Mouse (Mus musculus) liver, embryonic 12.5 days (tissue): ENCODE measurements around the gene Tmem255b. TPM values are rescaled to one million over a fixed set of nuclear protein-coding genes. Genes with fewer than 3 reads are reported as not detected.

Source experiments
- ATAC-seq: fragments of 200-750 bp; cut with Nextera tagmentation; 2 replicates; pipeline ENCODE4 v1.8.0; 2017; ENCODE audit warnings: moderate number of reproducible peaks, mild to moderate bottlenecking, moderate library complexity
- H3K27ac ChIP-seq: fragments of 300-500 bp; sonication (generic); 2 replicates; pipeline ENCODE4 v1.5.1; 2016; ENCODE audit warnings: mild to moderate bottlenecking
- H3K27me3 ChIP-seq: fragments of 300-500 bp; sonication (generic); replicated peaks from 2 replicates; pipeline ENCODE4 v1.6.1; 2016; ENCODE audit warnings: mild to moderate bottlenecking, moderate library complexity
- H3K36me3 ChIP-seq: fragments of 300-500 bp; sonication (generic); 2 replicates; pipeline ENCODE4 v1.6.1; 2016; ENCODE audit warnings: mild to moderate bottlenecking, moderate library complexity
- H3K4me1 ChIP-seq: fragments of 300-500 bp; sonication (generic); 2 replicates; pipeline ENCODE4 v1.6.1; 2016
- H3K4me2 ChIP-seq: fragments of 300-500 bp; sonication (generic); 2 replicates; pipeline ENCODE4 v1.6.1; 2016; ENCODE audit warnings: mild to moderate bottlenecking, moderate library complexity
- H3K4me3 ChIP-seq: fragments of 300-500 bp; sonication (generic); 2 replicates; pipeline ENCODE4 v1.5.1; 2016; ENCODE audit warnings: mild to moderate bottlenecking, moderate library complexity
- H3K9ac ChIP-seq: fragments of 300-500 bp; sonication (generic); 2 replicates; pipeline ENCODE4 v1.6.1; 2016; ENCODE audit warnings: mild to moderate bottlenecking, moderate library complexity
- H3K9me3 ChIP-seq: fragments of 300-500 bp; sonication (generic); replicated peaks from 2 replicates; pipeline ENCODE4 v1.6.1; 2016; ENCODE audit warnings: mild to moderate bottlenecking, moderate library complexity
- WGBS: fragments of 180-500 bp; shearing (Covaris S2); methylation state at CpG from one replicate; pipeline ENCODE4 v1.1.7; 2016; ENCODE audit not compliant: insufficient replicate concordance; 5-methylcytosine and 5-hydroxymethylcytosine counted together
- polyA plus RNA-seq: library from polyadenylated mRNA; unstranded; fragments of >200 nt; fragmentation: Nextera tagmentation; extraction: Ambion mirVana; gene quantifications from 2 replicates; pipeline ENCODE4 v1.2.1, GENCODE M21; 2016

Tmem255b gene
- polyA plus RNA-seq, 1 experiment from 2014 or later: not detected

DNA sequence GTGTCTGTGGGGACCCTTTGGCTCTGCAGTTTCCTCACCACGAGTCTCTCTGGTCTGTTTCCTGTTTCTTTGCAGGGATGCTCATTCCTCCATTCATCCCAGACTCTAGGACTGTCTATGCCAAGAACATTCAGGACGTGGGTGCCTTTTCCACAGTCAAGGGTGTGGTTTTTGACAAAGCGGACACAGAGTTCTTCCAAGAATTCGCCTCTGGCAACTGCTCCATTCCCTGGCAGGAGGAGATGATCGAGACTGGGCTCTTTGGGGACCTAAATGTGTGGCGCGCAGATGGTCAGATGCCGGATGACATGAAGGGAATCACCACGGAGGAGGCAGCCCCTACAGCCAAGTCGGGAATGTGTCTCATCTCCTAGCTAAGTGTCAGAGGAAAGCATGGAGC is 19.1 kb upstream of the Tmem255b start:
- WGBS: 64% methylated on average over 10 of the region's 10 CpGs

GRCm38 (mm10) chr8:13419111-13419639 is 15.8 kb upstream of the Tmem255b start:
- Histone ChIP-seq H3K9ac (no peak overlapping the region), H3K27ac (no peak overlapping the region), H3K27me3 (no peaks in the 10 kb centered on the region), H3K9me3 (no peaks in the 10 kb centered on the region), H3K4me2 (no peak overlapping the region), H3K4me3 (no peak overlapping the region), H3K4me1 (no peaks in the 10 kb centered on the region), H3K36me3 (no peaks in the 10 kb centered on the region)
- ATAC-seq: no peak
- WGBS: 55% methylated on average over 2 of the region's 2 CpGs

More for the DNA sequence above, 19.1 kb upstream of the Tmem255b start:
- Histone ChIP-seq H3K36me3 (no peaks in the 10 kb centered on the region), H3K4me2 (no peak overlapping the region), H3K4me3 (no peak overlapping the region), H3K9me3 (no peaks in the 10 kb centered on the region), H3K9ac (no peak overlapping the region), H3K27me3 (no peaks in the 10 kb centered on the region), H3K4me1 (0 out of 2 replicates have a peak, but pooled peaks cover 5% of the 10 kb centered on the region), H3K27ac (no peak overlapping the region)
- ATAC-seq: no peak

GRCm38 (mm10) chr8:13420970-13421369 is 14.0 kb upstream of the Tmem255b start:
- no peaks in the 10 kb centered on the region for H3K36me3 ChIP-seq
- H3K4me3 ChIP-seq: no peak overlapping the region
- no peak overlapping the region for H3K4me2 ChIP-seq
- H3K9ac ChIP-seq: no peak overlapping the region
- no peaks in the 10 kb centered on the region for H3K9me3 ChIP-seq
- no peak for ATAC-seq
- H3K4me1 ChIP-seq: no peaks in the 10 kb centered on the region
- no peak overlapping the region for H3K27ac ChIP-seq
- 79% methylated on average over 6 of the region's 6 CpGs for WGBS
- H3K27me3 ChIP-seq: no peaks in the 10 kb centered on the region

- H3K27ac ChIP-seq: no peak overlapping the region
- no peak overlapping the region for H3K4me3 ChIP-seq
- H3K27me3 ChIP-seq: peaks cover 17% of the 10 kb centered on the region; the same call in 1 of the 2 replicates
- H3K36me3 ChIP-seq: no peaks in the 10 kb centered on the region
- no peaks in the 10 kb centered on the region for H3K4me1 ChIP-seq
- no peak overlapping the region for H3K4me2 ChIP-seq
- no peak for ATAC-seq
- H3K9ac ChIP-seq: no peak overlapping the region
- WGBS: 25% methylated on average over 6 of the region's 6 CpGs
- H3K9me3 ChIP-seq: no peaks in the 10 kb centered on the region
Measured at GRCm38 (mm10) chr8:13427351-13427750, 7.6 kb upstream of the Tmem255b start.

- H3K27me3 ChIP-seq: peaks cover 18% of the 10 kb centered on the region; the same call in 1 of the 2 replicates
- H3K4me2 ChIP-seq: no peak overlapping the region
- H3K9ac ChIP-seq: no peak overlapping the region
- no peak overlapping the region for H3K4me3 ChIP-seq
- no peaks in the 10 kb centered on the region for H3K4me1 ChIP-seq
- H3K36me3 ChIP-seq: no peaks in the 10 kb centered on the region
- 61% methylated on average over 9 of the region's 9 CpGs for WGBS
- H3K27ac ChIP-seq: no peak overlapping the region
- H3K9me3 ChIP-seq: no peaks in the 10 kb centered on the region
- ATAC-seq: no peak
Measured at GRCm38 (mm10) chr8:13428156-13428555, 6.8 kb upstream of the Tmem255b start.

DNA sequence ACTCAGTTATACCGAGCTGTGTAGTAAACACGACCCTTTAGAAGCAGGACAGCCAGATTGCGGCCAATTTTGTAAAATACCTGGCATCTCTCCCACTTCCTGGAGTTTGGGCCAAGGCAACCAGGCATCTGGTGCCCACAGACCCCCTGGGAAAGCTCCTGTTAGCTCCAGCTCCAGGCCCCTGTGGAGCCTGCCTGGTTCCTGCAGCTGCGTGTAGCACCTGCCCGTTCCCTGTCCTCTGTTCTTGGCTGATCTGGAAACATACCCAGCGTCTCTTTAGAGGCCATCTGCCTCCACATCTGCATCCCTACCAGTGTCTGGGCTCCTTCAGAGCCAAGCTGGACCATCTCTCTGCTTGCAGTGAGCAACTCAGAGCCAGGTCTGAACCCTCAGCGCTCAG is 4.6 kb upstream of the Tmem255b start:
- no peak for ATAC-seq
- Histone ChIP-seq H3K9me3 (no peaks in the 10 kb centered on the region), H3K36me3 (no peaks in the 10 kb centered on the region), H3K4me3 (no peak overlapping the region), H3K27ac (no peak overlapping the region), H3K9ac (no peak overlapping the region), H3K27me3 (peaks cover 40% of the 10 kb centered on the region), H3K4me2 (no peak overlapping the region), H3K4me1 (no peaks in the 10 kb centered on the region)
- WGBS: 69% methylated on average over 7 of the region's 7 CpGs

DNA sequence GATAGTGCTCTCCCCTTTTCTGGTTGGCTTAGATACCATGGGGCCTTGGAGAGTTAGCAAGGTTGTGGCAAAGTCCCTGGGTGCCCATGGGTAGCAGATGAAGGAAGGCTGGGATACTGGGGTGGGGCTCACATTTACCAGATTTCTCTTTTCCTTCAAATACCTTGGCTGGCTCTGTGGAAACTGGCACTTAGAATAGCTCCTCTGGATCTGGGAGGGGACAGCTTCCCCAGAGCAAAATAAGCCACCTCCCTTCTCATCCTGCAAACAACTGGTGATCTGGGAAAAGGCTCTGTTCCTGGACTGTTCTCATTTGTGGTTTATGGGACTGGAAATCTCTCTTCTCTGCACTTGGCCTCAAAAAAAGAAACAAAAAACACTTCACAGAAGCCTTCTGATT is 4.1 kb upstream of the Tmem255b start:
- Histone ChIP-seq H3K9ac (no peak overlapping the region), H3K9me3 (no peaks in the 10 kb centered on the region), H3K4me3 (no peak overlapping the region), H3K4me1 (no peaks in the 10 kb centered on the region), H3K27ac (no peak overlapping the region), H3K27me3 (peaks cover 45% of the 10 kb centered on the region), H3K36me3 (no peaks in the 10 kb centered on the region), H3K4me2 (no peak overlapping the region)
- no peak for ATAC-seq

GRCm38 (mm10) chr8:13433130-13433529 is 1.9 kb upstream of the Tmem255b start:
- no peak overlapping the region for H3K4me2 ChIP-seq
- ATAC-seq: no peak
- H3K9ac ChIP-seq: no peak overlapping the region
- no peaks in the 10 kb centered on the region for H3K36me3 ChIP-seq
- no peak overlapping the region for H3K4me3 ChIP-seq
- no peaks in the 10 kb centered on the region for H3K4me1 ChIP-seq
- no peaks in the 10 kb centered on the region for H3K9me3 ChIP-seq
- H3K27me3 ChIP-seq: peaks cover 63% of the 10 kb centered on the region
- no peak overlapping the region for H3K27ac ChIP-seq
- 40% methylated on average over 5 of the region's 5 CpGs for WGBS

GRCm38 (mm10) chr8:13436052-13436451 is 1.1 kb downstream of the Tmem255b start:
- WGBS: 14% methylated on average over 8 of the region's 8 CpGs

DNA sequence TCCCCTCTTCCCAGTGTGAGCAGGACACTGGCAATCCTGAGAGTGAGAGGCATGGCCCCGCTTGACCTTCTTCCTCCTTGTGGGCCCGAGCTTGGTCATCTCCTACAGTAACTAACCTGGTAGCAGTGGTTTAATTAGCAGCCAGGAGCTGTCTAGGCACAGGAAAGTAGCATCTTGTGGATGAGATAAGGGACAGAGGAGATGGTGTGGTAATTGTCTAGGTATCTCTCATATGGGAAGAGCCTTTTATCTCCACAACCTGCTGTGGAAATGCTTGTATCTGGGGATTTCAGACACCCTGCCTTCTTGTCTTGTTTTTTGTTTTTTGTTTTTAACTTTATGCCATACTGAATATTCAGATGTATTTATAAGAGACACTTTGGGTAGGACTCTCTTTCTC is 2.5 kb downstream of the Tmem255b start:
- no peak for ATAC-seq
- WGBS: 46% methylated on average over 2 of the region's 2 CpGs
- peaks cover 64% of the 10 kb centered on the region for H3K27me3 ChIP-seq
- H3K4me3 ChIP-seq: no peak overlapping the region
- no peak overlapping the region for H3K27ac ChIP-seq
- no peaks in the 10 kb centered on the region for H3K9me3 ChIP-seq
- no peak overlapping the region for H3K9ac ChIP-seq
- H3K36me3 ChIP-seq: no peaks in the 10 kb centered on the region
- no peaks in the 10 kb centered on the region for H3K4me1 ChIP-seq
- H3K4me2 ChIP-seq: no peak overlapping the region

More at GRCm38 (mm10) chr8:13436052-13436451, 1.1 kb downstream of the Tmem255b start:
- Histone ChIP-seq H3K4me1 (no peaks in the 10 kb centered on the region), H3K27me3 (peaks cover 64% of the 10 kb centered on the region), H3K36me3 (no peaks in the 10 kb centered on the region), H3K4me3 (no peak overlapping the region), H3K27ac (no peak overlapping the region), H3K9ac (no peak overlapping the region), H3K4me2 (no peak overlapping the region), H3K9me3 (no peaks in the 10 kb centered on the region)
- no peak for ATAC-seq

- no peak overlapping the region for H3K27ac ChIP-seq
- no peaks in the 10 kb centered on the region for H3K36me3 ChIP-seq
- H3K4me1 ChIP-seq: no peaks in the 10 kb centered on the region
- H3K9me3 ChIP-seq: no peaks in the 10 kb centered on the region
- no peak overlapping the region for H3K9ac ChIP-seq
- H3K4me3 ChIP-seq: no peak overlapping the region
- H3K4me2 ChIP-seq: no peak overlapping the region
- ATAC-seq: no peak
- 84% methylated on average over 2 of the region's 2 CpGs for WGBS
- H3K27me3 ChIP-seq: peaks cover 24% of the 10 kb centered on the region
Measured at GRCm38 (mm10) chr8:13442152-13442551, 7.2 kb downstream of the Tmem255b start.

DNA sequence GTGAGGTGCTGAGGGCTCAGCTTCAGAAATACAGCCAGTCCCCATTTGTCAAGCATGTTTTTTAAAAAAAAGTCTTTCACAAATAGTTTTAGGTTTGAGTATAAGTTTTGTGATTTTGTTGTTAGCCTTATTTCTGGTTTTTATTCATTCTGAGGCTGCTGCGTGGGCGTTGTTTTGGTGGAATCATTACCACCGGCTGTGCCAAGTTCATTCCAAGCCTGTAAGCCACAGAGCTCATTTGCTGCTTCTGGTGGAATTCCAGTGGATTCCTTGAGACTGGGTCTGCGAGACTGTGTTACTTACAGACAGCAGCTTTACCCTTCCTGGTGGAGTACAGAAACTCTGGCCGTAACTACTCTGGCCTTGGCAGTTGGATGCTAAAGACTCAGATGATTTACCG is 11.5 kb downstream of the Tmem255b start:
- no peaks in the 10 kb centered on the region for H3K9me3 ChIP-seq
- H3K4me3 ChIP-seq: no peak overlapping the region
- H3K27me3 ChIP-seq: no peaks in the 10 kb centered on the region
- no peak overlapping the region for H3K9ac ChIP-seq
- H3K4me1 ChIP-seq: no peaks in the 10 kb centered on the region
- 66% methylated on average over 6 of the region's 6 CpGs for WGBS
- H3K36me3 ChIP-seq: no peaks in the 10 kb centered on the region
- no peak overlapping the region for H3K4me2 ChIP-seq
- no peak overlapping the region for H3K27ac ChIP-seq
- no peak for ATAC-seq

GRCm38 (mm10) chr8:13448145-13448544 is 13.2 kb downstream of the Tmem255b start:
- WGBS: 40% methylated on average over 4 of the region's 4 CpGs
- Histone ChIP-seq H3K4me1 (no peaks in the 10 kb centered on the region), H3K27me3 (no peaks in the 10 kb centered on the region), H3K9ac (no peak overlapping the region), H3K36me3 (no peaks in the 10 kb centered on the region), H3K9me3 (no peaks in the 10 kb centered on the region), H3K27ac (no peak overlapping the region), H3K4me3 (no peak overlapping the region), H3K4me2 (no peak overlapping the region)
- no peak for ATAC-seq
